Mouse (Mus musculus): ENCODE data around the gene Zfp148. TPM values are rescaled to one million over a fixed set of nuclear protein-coding genes. Genes with fewer than 3 reads are reported as not detected.

Zfp148 gene
- total and polyA plus RNA-seq, 3 experiments: 15.6 to 22.2 (median 19.2) TPM

- Histone ChIP-seq H3K27me3 (ENCODE audit: control insufficient read depth in 1 of 2, insufficient read depth in 2 of 2, low read length in 2 of 2) (no peaks in the 10 kb centered on the region), H3K9ac (ENCODE audit: control insufficient read depth, low read depth, low read length, poor library complexity, severe bottlenecking) (no peak overlapping the region), H3K9me3 (replicated peaks; ENCODE audit: insufficient read depth, low read length) (no peaks in the 10 kb centered on the region), H3K4me1 (ENCODE audit: control insufficient read depth in 1 of 2, insufficient read depth in 2 of 2, low read length in 2 of 2) (peaks cover 2 to 5% of the 10 kb centered on the region in 2 experiments; a peak in 3 of 4 replicates), H3K79me2 (ENCODE audit: control insufficient read depth, insufficient read depth, low read length, poor library complexity) (peaks cover 12% of the 10 kb centered on the region), H3K27ac (ENCODE audit: control insufficient read depth, low read depth, low read length) (no peak overlapping the region), H3K36me3 (ENCODE audit: control insufficient read depth in 1 of 2, insufficient read depth in 2 of 2, low read length in 2 of 2) (peaks cover 0 to 8% of the 10 kb centered on the region in 2 experiments; a peak in 2 of 4 replicates), H3K4me3 (ENCODE audit: control insufficient read depth in 1 of 2, insufficient read depth in 1 of 2, low read depth in 2 of 2, low read length in 2 of 2) (no peak overlapping the region)
- DNase-seq (ENCODE audit: low read depth, low spot score): no peak
- TF ChIP-seq RAD21 (IDR thresholded peaks at IDR 0.05; ENCODE audit: low read depth, low read length) (no peak), CHD2 (IDR thresholded peaks at IDR 0.05; ENCODE audit: low read length) (no peak), BHLHE40 (IDR thresholded peaks at IDR 0.05; ENCODE audit: borderline replicate concordance, low read depth, low read length) (no peak), MAX (IDR thresholded peaks at IDR 0.05; ENCODE audit: low read length) (no peak), HCFC1 (IDR thresholded peaks at IDR 0.05; ENCODE audit: low read depth, low read length) (no peak), ZC3H11A (IDR thresholded peaks at IDR 0.05; ENCODE audit: low read depth, low read length) (no peak), MYB (IDR thresholded peaks at IDR 0.05; ENCODE audit: low read depth, low read length) (no peak), TCF12 (IDR thresholded peaks at IDR 0.05; ENCODE audit: low read depth, low read length) (no peak), SIN3A (IDR thresholded peaks at IDR 0.05; ENCODE audit: low read length) (no peak), MAFK (IDR thresholded peaks at IDR 0.05; ENCODE audit: borderline replicate concordance, low read depth, low read length) (no peak), MAZ (IDR thresholded peaks at IDR 0.05; ENCODE audit: low read depth, low read length) (no peak), TBP (IDR thresholded peaks at IDR 0.05; ENCODE audit: low read depth, low read length) (no peak), CHD1 (IDR thresholded peaks at IDR 0.05; ENCODE audit: low read depth, low read length) (no peak), KAT2A (conservative IDR thresholded peaks at IDR 0.05; ENCODE audit: low read depth, low read length) (no peak), USF2 (IDR thresholded peaks at IDR 0.05; ENCODE audit: borderline replicate concordance in 1 of 2, insufficient read depth in 1 of 2, low read depth in 1 of 2, low read length in 2 of 2) (no peak), NELFE (IDR thresholded peaks at IDR 0.05; ENCODE audit: low read depth, low read length) (no peak), UBTF (IDR thresholded peaks at IDR 0.05; ENCODE audit: borderline replicate concordance, insufficient read depth, low read depth, low read length) (no peak), RCOR1 (IDR thresholded peaks at IDR 0.05; ENCODE audit: low read depth, low read length) (no peak), USF1 (IDR thresholded peaks at IDR 0.05; ENCODE audit: low read depth, low read length) (no peak)
Observed at GRCm38 (mm10) chr16:33376266-33376665, 4.4 kb upstream of the Zfp148 start.

GRCm38 (mm10) chr16:33379219-33379943, 1.3 kb upstream of the Zfp148 start:
- Histone ChIP-seq H3K9me3 (replicated peaks; ENCODE audit: insufficient read depth, low read length) (no peaks in the 10 kb centered on the region), H3K79me2 (ENCODE audit: control insufficient read depth, insufficient read depth, low read length, poor library complexity) (peaks cover 39% of the 10 kb centered on the region), H3K36me3 (ENCODE audit: control insufficient read depth in 1 of 2, insufficient read depth in 2 of 2, low read length in 2 of 2) (peaks cover 0 to 19% of the 10 kb centered on the region in 2 experiments; a peak in 2 of 4 replicates), H3K4me3 (ENCODE audit: control insufficient read depth in 1 of 2, insufficient read depth in 1 of 2, low read depth in 2 of 2, low read length in 2 of 2) (peak overlapping the region; percentile 69 to 90), H3K27ac (ENCODE audit: control insufficient read depth, low read depth, low read length) (no peak overlapping the region; the same call in 1 of the 2 replicates), H3K9ac (ENCODE audit: control insufficient read depth, low read depth, low read length, poor library complexity, severe bottlenecking) (peak overlapping the region; percentile 96), H3K4me1 (ENCODE audit: control insufficient read depth in 1 of 2, insufficient read depth in 2 of 2, low read length in 2 of 2) (peaks cover 4 to 16% of the 10 kb centered on the region in 2 experiments), H3K27me3 (ENCODE audit: control insufficient read depth in 1 of 2, insufficient read depth in 2 of 2, low read length in 2 of 2) (no peaks in the 10 kb centered on the region)
- DNase-seq (ENCODE audit: low read depth, low spot score): peak; percentile 49
- TF ChIP-seq ZNF384 (IDR thresholded peaks at IDR 0.05; ENCODE audit: low read depth, low read length) (peak; percentile 54; the same call in 1 of the 2 replicates), GABPA (IDR thresholded peaks at IDR 0.05; ENCODE audit: low read depth, low read length) (no peak)

All from MEL (cell line).